Mouse (Mus musculus): ENCODE results near the gene Cdr2l.

The Cdr2l gene

GRCm38 (mm10) chr11:115381743-115382539, at the start of gene Cdr2l:
Cdr2l (plus strand) TSS chr11:115381916.
- peak; percentile 93 for DNase-seq (ENCODE audit: low spot score)

GRCm38 (mm10) chr11:115334531-115334930, 47.2 kb upstream of the Cdr2l start, which contains the start of gene Otop3:
Otop3 (plus strand) TSS chr11:115334731.
- no peak for DNase-seq (ENCODE audit: low spot score)

GRCm38 (mm10) chr11:115335223-115335622, 46.5 kb upstream of the Cdr2l start:
- DNase-seq (ENCODE audit: low spot score): peak; percentile 61

DNA sequence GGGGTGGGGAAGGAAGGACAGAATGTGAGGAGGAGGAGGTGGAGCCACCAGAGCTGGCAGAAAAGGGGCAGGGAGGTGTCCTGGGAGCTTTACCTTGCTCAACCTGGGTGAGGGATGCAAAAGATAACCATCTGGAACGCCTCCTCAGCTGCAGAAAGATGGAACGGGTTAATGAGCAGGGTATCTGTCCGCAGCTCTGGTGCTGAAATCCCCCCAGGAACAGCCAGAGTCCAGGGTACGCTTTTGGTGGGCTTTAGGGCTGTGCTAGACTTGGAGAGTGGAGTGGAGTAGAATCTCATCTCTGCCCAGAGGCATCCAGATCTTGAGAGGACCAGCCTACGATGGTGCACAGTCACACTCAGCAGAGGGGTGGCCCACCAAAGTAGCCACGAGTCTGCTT, 45.6 kb upstream of the Cdr2l start:
- no peak for DNase-seq (ENCODE audit: low spot score)

DNA sequence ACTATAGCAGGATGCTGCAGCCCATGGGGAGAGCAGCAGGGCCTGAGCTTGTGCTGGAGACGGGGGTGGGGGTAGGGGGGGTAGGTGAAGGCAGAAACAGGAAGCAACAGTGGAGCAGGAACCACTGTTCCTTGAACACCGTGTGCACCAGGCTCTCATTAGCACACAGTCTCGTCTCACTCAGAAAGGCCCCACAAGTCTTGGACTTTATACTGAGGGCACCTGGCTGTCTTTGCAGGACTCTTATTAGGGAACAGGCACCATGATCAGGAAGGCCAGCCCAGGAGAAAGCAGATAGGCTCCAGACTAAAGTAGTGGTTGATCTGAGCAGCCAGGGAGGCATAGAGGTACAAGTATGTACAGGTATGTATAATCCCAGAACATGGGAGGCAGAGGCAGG, 44.4 kb upstream of the Cdr2l start:
- DNase-seq (ENCODE audit: low spot score): no peak

DNA sequence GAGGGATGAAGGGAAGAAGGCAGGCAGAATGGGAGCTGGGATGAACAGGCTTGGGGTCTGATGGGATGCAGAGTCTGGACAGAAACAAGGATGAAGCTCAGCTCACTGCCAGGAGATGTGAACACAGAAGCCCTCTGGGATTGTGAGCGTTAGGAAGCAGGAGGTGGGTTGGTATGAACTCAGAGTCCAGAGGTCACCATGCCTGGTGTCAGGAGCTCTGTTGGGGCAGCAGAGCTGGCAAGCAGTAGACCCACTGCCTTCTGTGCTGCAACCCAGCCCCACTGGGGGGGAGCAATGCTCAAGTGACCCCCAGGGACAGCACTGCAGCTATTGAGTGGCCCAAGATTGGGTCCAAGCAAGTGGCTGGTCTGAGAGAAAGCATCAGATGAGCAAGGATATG, 43.9 kb upstream of the Cdr2l start:
- DNase-seq (ENCODE audit: low spot score): no peak

DNA sequence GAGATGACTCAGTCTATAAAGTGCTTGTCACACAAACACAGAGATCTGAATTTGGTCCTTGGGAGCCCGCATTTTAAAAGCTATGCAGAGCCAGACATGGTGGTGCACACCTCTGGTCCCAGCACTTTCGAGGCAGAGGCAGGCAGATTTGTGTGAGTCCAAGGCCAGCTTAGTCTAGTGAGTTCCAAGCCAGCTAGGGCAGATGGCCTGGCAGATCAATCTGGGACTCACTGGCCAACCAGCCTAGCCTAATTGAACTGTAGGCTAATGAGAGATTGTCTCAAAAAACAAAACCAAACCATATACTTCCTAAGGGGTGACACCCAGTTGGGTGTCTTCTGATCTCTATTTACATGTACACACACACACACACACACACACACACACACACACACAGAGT, 40.5 kb upstream of the Cdr2l start:
- no peak for DNase-seq (ENCODE audit: low spot score)

- no peak for DNase-seq (ENCODE audit: low spot score)
These were observed 39.9 kb upstream of the Cdr2l start for GRCm38 (mm10) chr11:115341866-115342265.

GRCm38 (mm10) chr11:115344967-115345366, 36.7 kb upstream of the Cdr2l start:
- DNase-seq (ENCODE audit: low spot score): no peak

GRCm38 (mm10) chr11:115345515-115345914, 36.2 kb upstream of the Cdr2l start:
- no peak for DNase-seq (ENCODE audit: low spot score)

DNA sequence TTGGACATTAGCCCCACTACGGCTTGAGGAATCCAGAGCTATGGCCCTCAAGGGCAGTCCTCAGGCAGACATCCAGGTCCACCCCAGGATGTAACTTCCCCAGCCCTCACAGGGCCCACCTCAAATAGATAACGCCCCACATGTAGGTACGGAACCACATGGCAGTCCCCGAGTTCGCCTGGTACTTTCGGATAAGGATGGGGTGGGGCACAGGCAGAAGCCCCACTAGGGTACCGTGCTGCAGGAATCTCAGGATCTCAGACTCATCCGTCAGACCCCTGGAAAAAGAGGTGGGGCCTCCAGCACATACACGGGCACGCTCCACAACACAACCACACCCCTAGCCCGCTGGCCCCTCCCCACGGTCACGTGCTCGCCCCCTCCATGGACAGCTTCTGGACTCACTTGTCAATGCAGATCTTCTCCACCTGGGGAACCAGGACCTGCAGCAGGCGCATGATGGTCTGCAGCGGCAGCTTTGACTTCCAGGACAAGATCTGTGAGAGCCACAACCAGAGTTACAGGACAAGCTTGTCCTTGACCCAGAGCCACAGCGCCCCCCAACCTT, 33.0 kb upstream of the Cdr2l start:
- DNase-seq (ENCODE audit: low spot score): no peak

DNA sequence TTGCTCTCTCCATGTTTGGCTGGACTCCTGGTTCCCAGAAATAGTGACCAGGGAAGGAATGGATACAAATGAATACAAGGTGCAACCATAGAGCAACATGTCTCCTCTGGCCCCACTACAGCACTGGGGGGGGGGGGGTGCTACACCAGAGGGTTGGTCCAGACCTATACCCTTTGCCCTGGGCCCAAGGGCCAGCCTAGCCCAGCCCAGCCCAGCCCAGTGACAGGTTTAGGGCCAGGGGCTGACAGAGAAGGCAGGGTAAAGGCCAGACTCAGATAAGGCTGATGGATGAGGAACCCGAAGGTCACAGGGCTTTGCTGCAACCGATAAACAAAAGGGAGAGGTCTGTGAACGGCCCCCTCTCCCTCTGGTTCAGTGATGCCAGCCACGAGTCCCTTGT, 31.7 kb upstream of the Cdr2l start:
- DNase-seq (ENCODE audit: low spot score): no peak

DNA sequence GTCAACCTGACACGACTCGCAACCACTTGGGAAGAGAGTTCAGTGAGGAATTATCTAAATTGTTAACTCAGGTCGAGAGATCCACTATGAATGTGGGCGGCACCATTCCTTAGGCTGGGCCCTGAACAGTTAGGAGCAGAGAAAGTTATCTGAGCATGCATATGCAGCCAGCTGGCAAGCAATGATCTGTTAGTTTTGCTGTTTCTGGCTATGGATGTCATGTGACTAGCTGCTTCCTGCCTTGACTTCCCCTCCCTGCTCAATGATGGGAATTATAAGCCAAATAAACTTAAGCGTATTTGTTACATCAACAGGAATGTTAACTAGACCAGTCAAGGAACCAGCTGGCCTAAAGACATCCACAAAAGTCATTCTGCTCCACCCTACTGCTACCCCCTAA, 28.3 kb upstream of the Cdr2l start:
- DNase-seq (ENCODE audit: low spot score): no peak

DNA sequence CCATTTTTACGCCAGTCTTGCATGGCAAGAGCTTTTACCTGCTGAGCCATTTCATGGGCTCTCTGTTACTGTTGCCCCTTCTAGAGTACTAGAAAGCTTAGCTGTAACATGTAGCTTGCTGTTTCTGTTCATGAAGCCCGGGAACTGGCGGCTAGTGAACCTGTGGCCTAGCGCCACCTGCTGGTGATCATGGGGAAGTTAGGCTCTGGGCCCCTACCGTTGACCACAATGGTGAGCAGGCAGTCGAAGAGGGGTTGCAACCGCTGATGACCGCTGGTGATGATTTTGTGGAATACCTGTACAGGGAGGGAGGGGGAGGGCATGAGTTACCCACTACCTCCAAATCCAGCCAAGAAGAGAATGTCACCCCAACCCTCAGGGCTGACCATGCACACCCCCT, 27.5 kb upstream of the Cdr2l start:
- DNase-seq (ENCODE audit: low spot score): peak; percentile 64

GRCm38 (mm10) chr11:115358468-115358867, 23.2 kb upstream of the Cdr2l start:
- DNase-seq (ENCODE audit: low spot score): peak; percentile 79

DNA sequence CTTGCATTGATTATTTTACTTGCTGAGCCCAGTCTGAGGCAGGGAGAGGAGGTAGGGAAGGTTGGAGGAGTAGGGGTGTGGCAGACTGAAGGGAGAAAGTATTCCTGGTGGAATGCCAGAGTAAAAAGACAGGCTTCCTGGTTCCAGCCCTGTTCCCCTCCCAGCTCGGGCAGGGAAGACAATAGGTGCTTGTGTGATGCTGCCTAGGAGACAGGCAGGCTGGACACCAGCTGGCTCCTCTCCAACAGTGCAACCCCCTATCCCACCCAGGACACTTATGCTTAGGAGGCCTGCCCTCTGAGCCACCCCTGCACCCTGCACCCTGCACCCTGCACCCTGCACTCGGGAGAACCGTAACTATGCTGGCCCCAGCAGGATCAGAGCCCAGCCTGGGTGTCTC, 22.4 kb upstream of the Cdr2l start:
- DNase-seq (ENCODE audit: low spot score): no peak

GRCm38 (mm10) chr11:115359726-115360125, 22.0 kb upstream of the Cdr2l start:
- no peak for DNase-seq (ENCODE audit: low spot score)

DNA sequence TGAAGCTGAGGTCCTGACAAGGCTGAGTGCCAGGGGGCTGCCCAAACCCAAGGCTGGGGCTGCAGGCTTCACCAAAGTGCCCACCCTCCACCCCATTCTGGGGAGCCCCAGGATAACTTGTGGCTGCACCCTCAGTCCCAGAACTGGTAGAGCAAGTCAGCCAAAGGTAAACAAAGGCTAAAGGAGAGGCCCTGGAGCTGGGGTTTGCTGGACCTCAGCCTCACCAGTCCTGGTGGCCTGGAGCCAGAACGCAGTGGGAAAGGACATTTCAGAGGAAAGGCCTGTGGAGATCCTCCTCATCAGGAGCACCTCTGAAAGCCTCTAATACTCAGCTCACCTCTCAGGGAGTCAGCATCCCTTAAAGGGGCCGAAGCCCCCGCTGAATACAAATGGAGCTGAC, 17.6 kb upstream of the Cdr2l start:
- DNase-seq (ENCODE audit: low spot score): peak; percentile 53

GRCm38 (mm10) chr11:115366039-115366705, 15.5 kb upstream of the Cdr2l start:
- DNase-seq (ENCODE audit: low spot score): no peak

DNA sequence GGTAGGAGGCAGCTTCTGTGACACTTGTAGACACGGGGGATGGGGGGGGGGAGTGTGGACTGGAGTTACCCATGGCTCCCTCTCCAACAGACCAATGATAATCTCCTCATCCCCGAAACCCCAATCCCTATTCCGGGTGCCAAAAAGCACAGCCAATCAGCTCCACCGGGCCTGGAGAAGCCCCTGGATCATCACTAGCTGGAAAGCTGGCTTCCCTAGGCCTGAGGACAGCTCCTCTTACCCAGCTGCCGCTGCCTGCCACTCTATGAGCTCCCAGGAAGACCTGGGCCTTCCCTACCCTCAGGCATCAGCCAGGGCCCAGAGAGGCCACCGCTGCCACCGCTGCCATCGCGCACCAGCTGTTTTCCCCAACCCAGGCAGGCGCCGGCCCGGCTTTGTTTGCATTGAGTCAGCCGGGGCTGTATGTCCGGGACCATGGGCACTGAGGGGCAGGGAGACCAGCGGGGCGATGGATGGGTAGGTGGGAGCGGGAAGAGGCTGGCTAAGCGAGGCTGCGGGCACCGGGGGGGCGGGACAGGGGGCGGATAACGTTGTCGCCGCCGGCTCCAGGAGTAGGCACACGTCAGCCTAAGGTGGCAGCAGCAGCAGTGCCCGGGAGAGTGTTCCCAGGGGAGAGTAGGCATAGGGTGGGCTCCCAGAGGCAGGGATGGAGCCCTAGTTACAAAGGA, 14.9 kb upstream of the Cdr2l start:
- peak; percentile 50 for DNase-seq (ENCODE audit: low spot score)

DNA sequence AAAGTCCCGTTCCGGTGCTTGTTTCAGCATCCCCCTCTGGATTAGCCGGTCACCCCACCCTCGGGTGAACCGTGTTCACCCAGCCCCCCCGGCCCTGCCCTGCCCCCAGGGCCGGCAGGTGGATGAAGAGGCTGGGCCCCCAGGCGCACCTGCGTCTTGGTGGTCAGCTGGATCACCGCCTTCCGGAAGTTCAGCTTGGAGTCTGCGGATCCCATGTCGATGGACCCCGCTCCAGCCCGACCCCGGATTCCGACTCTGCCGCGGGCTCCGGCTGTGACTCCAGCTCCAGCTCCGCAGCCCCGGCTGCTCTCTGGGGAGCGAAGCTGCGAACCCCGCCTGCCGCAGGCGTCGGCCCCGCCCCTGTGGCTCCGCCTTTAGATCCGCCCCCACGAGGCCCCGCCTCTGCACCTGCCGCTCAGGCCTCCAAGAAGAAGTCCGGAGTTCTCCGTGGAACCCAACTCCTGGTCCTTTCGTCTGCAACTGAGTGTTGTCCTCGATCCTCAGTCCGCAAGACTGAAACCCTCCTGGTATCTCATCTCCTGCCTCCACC, 14.2 kb upstream of the Cdr2l start, which contains the start of gene Hid1:
Hid1 (minus strand) TSS at position 362 of the 550 bp plus-strand sequence.
- DNase-seq (ENCODE audit: low spot score): peak; percentile 84

- no peak for DNase-seq (ENCODE audit: low spot score)
These were observed 11.3 kb upstream of the Cdr2l start for GRCm38 (mm10) chr11:115370368-115370767.

Data from urinary bladder, postnatal 14 days (tissue).